Mouse (Mus musculus): Measurements from ENCODE around the gene Rnf126. TPM values are rescaled to one million over a fixed set of nuclear protein-coding genes. Genes with fewer than 3 reads are reported as not detected.
A peak's percentile ranks its signal among the peaks of the same experiment; 100 is the strongest.

The Rnf126 gene
- polyA plus RNA-seq, 2 experiments = 27.7 to 46.4 TPM

GRCm38 (mm10) chr10:79779784-79780663, 13.3 kb upstream of the Rnf126 start:
- Histone ChIP-seq H3K4me1 (replicated peaks; ENCODE audit: control insufficient read depth in 2 of 2, insufficient read depth in 2 of 2, low read length in 1 of 2) (peaks cover 7 to 11% of the 10 kb centered on the region in 2 experiments), H3K9me3 (ENCODE audit: control insufficient read depth, low read length) (peaks cover 2% of the 10 kb centered on the region), H3K27me3 (ENCODE audit: control insufficient read depth, insufficient read depth, low read length) (peaks cover 38% of the 10 kb centered on the region), H3K4me2 (ENCODE audit: low read depth) (peak overlapping the region; percentile 71), H3K4me3 (ENCODE audit: insufficient read depth in 1 of 2, low read depth in 2 of 2, low read length in 2 of 2) (peak overlapping the region; percentile 39 to 42), H3K9ac (replicated peaks) (no peak overlapping the region), H3K36me3 (replicated peaks; ENCODE audit: control insufficient read depth, insufficient read depth, low read depth) (no peaks in the 10 kb centered on the region), H3K27ac (no peak overlapping the region)
- WGBS (ENCODE audit: insufficient replicate concordance) = 1% methylated on average over 55 of the region's 55 CpGs
- ATAC-seq (ENCODE audit: insufficient read depth) = peak; percentile 84
- DNase-seq (ENCODE audit: low read depth in 3 of 3, low spot score in 3 of 3) = peak; percentile 86 to 92 (median 87)
- TF ChIP-seq EP300 (IDR thresholded peaks at IDR 0.05; ENCODE audit: low read depth) (no peak), CTCF (IDR thresholded peaks at IDR 0.05; ENCODE audit: low read depth) (peak; percentile 88)

- peaks cover 3% of the 10 kb centered on the region for H3K9me3 ChIP-seq (ENCODE audit: control insufficient read depth, low read length)
- H3K27me3 ChIP-seq (ENCODE audit: control insufficient read depth, insufficient read depth, low read length) = peaks cover 38% of the 10 kb centered on the region
- H3K27ac ChIP-seq = no peak overlapping the region
- no peak overlapping the region for H3K4me3 ChIP-seq (ENCODE audit: insufficient read depth in 1 of 2, low read depth in 2 of 2, low read length in 2 of 2)
- no peak overlapping the region for H3K9ac ChIP-seq (replicated peaks)
- WGBS (ENCODE audit: insufficient replicate concordance) = 30% methylated on average over 2 of the region's 2 CpGs
- ATAC-seq (ENCODE audit: insufficient read depth) = no peak
- H3K4me1 ChIP-seq (replicated peaks; ENCODE audit: control insufficient read depth in 2 of 2, insufficient read depth in 2 of 2, low read length in 1 of 2) = peaks cover 7 to 11% of the 10 kb centered on the region in 2 experiments
- no peak for DNase-seq (ENCODE audit: low read depth in 3 of 3, low spot score in 3 of 3)
- TF ChIP-seq CTCF (IDR thresholded peaks at IDR 0.05; ENCODE audit: low read depth) (no peak), EP300 (IDR thresholded peaks at IDR 0.05; ENCODE audit: low read depth) (no peak)
- no peak overlapping the region; the same call in 1 of the 2 replicates for H3K4me2 ChIP-seq (ENCODE audit: low read depth)
- H3K36me3 ChIP-seq (replicated peaks; ENCODE audit: control insufficient read depth, insufficient read depth, low read depth) = no peaks in the 10 kb centered on the region
These were observed 12.4 kb upstream of the Rnf126 start for GRCm38 (mm10) chr10:79779193-79779592.

DNA sequence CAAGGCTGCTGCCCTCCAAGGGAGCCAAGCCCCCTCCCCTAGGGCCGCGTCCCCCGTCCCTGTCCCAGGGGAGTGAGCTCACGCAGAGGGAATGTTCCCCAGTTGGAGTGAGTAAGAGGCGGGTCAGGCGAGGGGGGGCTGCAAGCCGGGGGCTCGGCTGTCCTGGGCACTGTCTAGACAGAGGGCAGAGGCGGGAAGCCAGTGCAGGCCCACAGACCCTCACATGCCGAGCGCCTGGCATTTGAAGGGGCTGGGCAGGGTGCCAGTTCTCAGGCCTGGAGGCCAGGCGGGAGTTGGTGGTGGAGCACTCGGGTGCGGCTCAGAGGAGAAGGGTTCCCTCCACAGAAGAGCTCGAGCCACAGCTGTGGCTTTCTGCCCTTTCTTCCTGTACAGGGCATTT, 11.3 kb upstream of the Rnf126 start:
- H3K27ac ChIP-seq = no peak overlapping the region
- no peak for ATAC-seq (ENCODE audit: insufficient read depth)

GRCm38 (mm10) chr10:79777103-79777531, 10.4 kb upstream of the Rnf126 start, which contains the start of gene Fstl3:
Fstl3 (plus strand) TSS chr10:79777272.
- DNase-seq (ENCODE audit: low read depth in 3 of 3, low spot score in 3 of 3) (no peak), ATAC-seq (ENCODE audit: insufficient read depth) (no peak)
- TF ChIP-seq CTCF (IDR thresholded peaks at IDR 0.05; ENCODE audit: low read depth) = no peak
- TF ChIP-seq EP300 (IDR thresholded peaks at IDR 0.05; ENCODE audit: low read depth) = no peak
- Histone ChIP-seq H3K4me3 (ENCODE audit: insufficient read depth in 1 of 2, low read depth in 2 of 2, low read length in 2 of 2) (peak within 1 kb of the TSS in 1 of 2 experiments; percentile 34; a peak in 2 of 4 replicates), H3K27me3 (ENCODE audit: control insufficient read depth, insufficient read depth, low read length) (peaks cover 38% of the 10 kb centered on the region), H3K36me3 (replicated peaks; ENCODE audit: control insufficient read depth, insufficient read depth, low read depth) (no peaks in the 10 kb centered on the region), H3K27ac (no peak within 1 kb of the TSS), H3K4me1 (replicated peaks; ENCODE audit: control insufficient read depth in 2 of 2, insufficient read depth in 2 of 2, low read length in 1 of 2) (peaks cover 7 to 11% of the 10 kb centered on the region in 2 experiments), H3K4me2 (ENCODE audit: low read depth) (peak within 1 kb of the TSS; percentile 58), H3K9me3 (ENCODE audit: control insufficient read depth, low read length) (peaks cover 3% of the 10 kb centered on the region), H3K9ac (replicated peaks) (no peak within 1 kb of the TSS)
- WGBS (ENCODE audit: insufficient replicate concordance) = 4% methylated on average over 37 of the region's 39 CpGs

More for the DNA sequence above, 11.3 kb upstream of the Rnf126 start:
- TF ChIP-seq CTCF (IDR thresholded peaks at IDR 0.05; ENCODE audit: low read depth) (no peak), EP300 (IDR thresholded peaks at IDR 0.05; ENCODE audit: low read depth) (no peak)
- Histone ChIP-seq H3K27me3 (ENCODE audit: control insufficient read depth, insufficient read depth, low read length) (peaks cover 38% of the 10 kb centered on the region), H3K4me3 (ENCODE audit: insufficient read depth in 1 of 2, low read depth in 2 of 2, low read length in 2 of 2) (no peak overlapping the region), H3K36me3 (replicated peaks; ENCODE audit: control insufficient read depth, insufficient read depth, low read depth) (no peaks in the 10 kb centered on the region), H3K9ac (replicated peaks) (no peak overlapping the region), H3K9me3 (ENCODE audit: control insufficient read depth, low read length) (peaks cover 3% of the 10 kb centered on the region), H3K4me2 (ENCODE audit: low read depth) (no peak overlapping the region), H3K4me1 (replicated peaks; ENCODE audit: control insufficient read depth in 2 of 2, insufficient read depth in 2 of 2, low read length in 1 of 2) (peaks cover 7 to 11% of the 10 kb centered on the region in 2 experiments)
- no peak for DNase-seq (ENCODE audit: low read depth in 3 of 3, low spot score in 3 of 3)
- WGBS (ENCODE audit: insufficient replicate concordance) = 25% methylated on average over 15 of the region's 15 CpGs
